Mouse (Mus musculus): ENCODE data around the gene Prl2b1. TPM values are rescaled to one million over a fixed set of nuclear protein-coding genes. Genes with fewer than 3 reads are reported as not detected.

Gene Prl2b1
- not detected in 2 replicates for polyA plus RNA-seq (2015; fragmentation: Nextera tagmentation; extraction: Ambion mirVana)

- Histone ChIP-seq H3K9ac (ENCODE audit: low read length) (no peak within 1 kb of the TSS), H3K4me3 (replicated peaks; ENCODE audit: low read length) (no peak within 1 kb of the TSS), H3K9me3 (replicated peaks; ENCODE audit: control insufficient read depth, low read length) (no peaks in the 10 kb centered on the region), H3K4me1 (ENCODE audit: control insufficient read depth, insufficient read depth, low read length) (no peaks in the 10 kb centered on the region), H3K27me3 (ENCODE audit: control insufficient read depth, insufficient read depth, low read length) (no peaks in the 10 kb centered on the region), H3K4me2 (ENCODE audit: low read depth, low read length) (no peak within 1 kb of the TSS), H3K36me3 (ENCODE audit: control insufficient read depth, insufficient read depth, low read length) (no peaks in the 10 kb centered on the region), H3K27ac (ENCODE audit: low read length) (no peak within 1 kb of the TSS)
- no peak for ATAC-seq (ENCODE audit: insufficient read depth, low FRiP score)
- 68% methylated on average over 6 of the region's 6 CpGs for WGBS
Observed at GRCm38 (mm10) chr13:27390746-27391145, at the start of gene Prl2b1. Gene Prl2b1 (minus strand): TSS chr13:27390846.

GRCm38 (mm10) chr13:27438588-27438987 is 47.9 kb upstream of the Prl2b1 start, which contains the start of gene Prl8a6:
Gene Prl8a6 (minus strand): TSS chr13:27438688.
- Histone ChIP-seq H3K27ac (ENCODE audit: low read length) (no peak within 1 kb of the TSS), H3K4me2 (ENCODE audit: low read depth, low read length) (no peak within 1 kb of the TSS), H3K4me3 (replicated peaks; ENCODE audit: low read length) (no peak within 1 kb of the TSS), H3K9me3 (replicated peaks; ENCODE audit: control insufficient read depth, low read length) (no peaks in the 10 kb centered on the region), H3K9ac (ENCODE audit: low read length) (no peak within 1 kb of the TSS), H3K4me1 (ENCODE audit: control insufficient read depth, insufficient read depth, low read length) (no peaks in the 10 kb centered on the region), H3K36me3 (ENCODE audit: control insufficient read depth, insufficient read depth, low read length) (no peaks in the 10 kb centered on the region), H3K27me3 (ENCODE audit: control insufficient read depth, insufficient read depth, low read length) (no peaks in the 10 kb centered on the region)
- ATAC-seq (ENCODE audit: insufficient read depth, low FRiP score), result no peak
- WGBS, result 83% methylated on average over 3 of the region's 3 CpGs

GRCm38 (mm10) chr13:27433159-27433558 is 42.5 kb upstream of the Prl2b1 start:
- Histone ChIP-seq H3K9ac (ENCODE audit: low read length) (no peak overlapping the region), H3K9me3 (replicated peaks; ENCODE audit: control insufficient read depth, low read length) (no peaks in the 10 kb centered on the region), H3K27ac (ENCODE audit: low read length) (no peak overlapping the region), H3K4me3 (replicated peaks; ENCODE audit: low read length) (no peak overlapping the region), H3K4me1 (ENCODE audit: control insufficient read depth, insufficient read depth, low read length) (no peaks in the 10 kb centered on the region), H3K4me2 (ENCODE audit: low read depth, low read length) (no peak overlapping the region), H3K27me3 (ENCODE audit: control insufficient read depth, insufficient read depth, low read length) (no peaks in the 10 kb centered on the region), H3K36me3 (ENCODE audit: control insufficient read depth, insufficient read depth, low read length) (no peaks in the 10 kb centered on the region)
- 78% methylated on average over 1 of the region's 1 CpGs for WGBS
- no peak for ATAC-seq (ENCODE audit: insufficient read depth, low FRiP score)

GRCm38 (mm10) chr13:27413640-27414039 is 23.0 kb upstream of the Prl2b1 start:
- Histone ChIP-seq H3K4me1 (ENCODE audit: control insufficient read depth, insufficient read depth, low read length) (no peaks in the 10 kb centered on the region), H3K9me3 (replicated peaks; ENCODE audit: control insufficient read depth, low read length) (no peaks in the 10 kb centered on the region), H3K4me3 (replicated peaks; ENCODE audit: low read length) (no peak overlapping the region), H3K27ac (ENCODE audit: low read length) (no peak overlapping the region), H3K27me3 (ENCODE audit: control insufficient read depth, insufficient read depth, low read length) (no peaks in the 10 kb centered on the region), H3K4me2 (ENCODE audit: low read depth, low read length) (no peak overlapping the region), H3K36me3 (ENCODE audit: control insufficient read depth, insufficient read depth, low read length) (no peaks in the 10 kb centered on the region), H3K9ac (ENCODE audit: low read length) (no peak overlapping the region)
- ATAC-seq (ENCODE audit: insufficient read depth, low FRiP score), result no peak

- H3K27ac ChIP-seq (ENCODE audit: low read length), result no peak overlapping the region
- H3K9me3 ChIP-seq (replicated peaks; ENCODE audit: control insufficient read depth, low read length), result no peaks in the 10 kb centered on the region
- no peak for ATAC-seq (ENCODE audit: insufficient read depth, low FRiP score)
- WGBS, result 93% methylated on average over 7 of the region's 7 CpGs
- no peak overlapping the region for H3K9ac ChIP-seq (ENCODE audit: low read length)
- H3K27me3 ChIP-seq (ENCODE audit: control insufficient read depth, insufficient read depth, low read length), result no peaks in the 10 kb centered on the region
- no peaks in the 10 kb centered on the region for H3K36me3 ChIP-seq (ENCODE audit: control insufficient read depth, insufficient read depth, low read length)
- H3K4me3 ChIP-seq (replicated peaks; ENCODE audit: low read length), result no peak overlapping the region
- no peaks in the 10 kb centered on the region for H3K4me1 ChIP-seq (ENCODE audit: control insufficient read depth, insufficient read depth, low read length)
- no peak overlapping the region for H3K4me2 ChIP-seq (ENCODE audit: low read depth, low read length)
Observed at GRCm38 (mm10) chr13:27399061-27399724, 8.5 kb upstream of the Prl2b1 start.

- Histone ChIP-seq H3K9ac (ENCODE audit: low read length) (no peak within 1 kb of the TSS), H3K27ac (ENCODE audit: low read length) (no peak within 1 kb of the TSS), H3K4me1 (ENCODE audit: control insufficient read depth, insufficient read depth, low read length) (no peaks in the 10 kb centered on the region), H3K9me3 (replicated peaks; ENCODE audit: control insufficient read depth, low read length) (no peaks in the 10 kb centered on the region), H3K36me3 (ENCODE audit: control insufficient read depth, insufficient read depth, low read length) (no peaks in the 10 kb centered on the region), H3K4me2 (ENCODE audit: low read depth, low read length) (no peak within 1 kb of the TSS), H3K27me3 (ENCODE audit: control insufficient read depth, insufficient read depth, low read length) (no peaks in the 10 kb centered on the region), H3K4me3 (replicated peaks; ENCODE audit: low read length) (no peak within 1 kb of the TSS)
- no peak for ATAC-seq (ENCODE audit: insufficient read depth, low FRiP score)
- 71% methylated on average over 2 of the region's 2 CpGs for WGBS
Observed at GRCm38 (mm10) chr13:27345373-27345772, 45.3 kb downstream of the Prl2b1 start, which contains the start of gene Prl8a2. Gene Prl8a2 (plus strand): TSS chr13:27345673.

GRCm38 (mm10) chr13:27342733-27343275 is 47.8 kb downstream of the Prl2b1 start:
- H3K27ac ChIP-seq (ENCODE audit: low read length), result no peak overlapping the region
- 44% methylated on average over 3 of the region's 3 CpGs for WGBS
- no peaks in the 10 kb centered on the region for H3K9me3 ChIP-seq (replicated peaks; ENCODE audit: control insufficient read depth, low read length)
- peak; percentile 44 for ATAC-seq (ENCODE audit: insufficient read depth, low FRiP score)
- no peak overlapping the region for H3K4me3 ChIP-seq (replicated peaks; ENCODE audit: low read length)
- H3K36me3 ChIP-seq (ENCODE audit: control insufficient read depth, insufficient read depth, low read length), result no peaks in the 10 kb centered on the region
- H3K27me3 ChIP-seq (ENCODE audit: control insufficient read depth, insufficient read depth, low read length), result no peaks in the 10 kb centered on the region
- no peaks in the 10 kb centered on the region for H3K4me1 ChIP-seq (ENCODE audit: control insufficient read depth, insufficient read depth, low read length)
- H3K4me2 ChIP-seq (ENCODE audit: low read depth, low read length), result no peak overlapping the region
- H3K9ac ChIP-seq (ENCODE audit: low read length), result no peak overlapping the region

GRCm38 (mm10) chr13:27334989-27335388 is 55.7 kb downstream of the Prl2b1 start:
- no peak for ATAC-seq (ENCODE audit: insufficient read depth, low FRiP score)
- H3K4me2 ChIP-seq (ENCODE audit: low read depth, low read length), result no peak overlapping the region
- no peak overlapping the region for H3K9ac ChIP-seq (ENCODE audit: low read length)
- no peak overlapping the region for H3K27ac ChIP-seq (ENCODE audit: low read length)
- no peak overlapping the region for H3K4me3 ChIP-seq (replicated peaks; ENCODE audit: low read length)
- H3K4me1 ChIP-seq (ENCODE audit: control insufficient read depth, insufficient read depth, low read length), result no peaks in the 10 kb centered on the region
- no peaks in the 10 kb centered on the region for H3K36me3 ChIP-seq (ENCODE audit: control insufficient read depth, insufficient read depth, low read length)
- 71% methylated on average over 1 of the region's 1 CpGs for WGBS
- H3K9me3 ChIP-seq (replicated peaks; ENCODE audit: control insufficient read depth, low read length), result no peaks in the 10 kb centered on the region
- H3K27me3 ChIP-seq (ENCODE audit: control insufficient read depth, insufficient read depth, low read length), result no peaks in the 10 kb centered on the region

All from stomach, embryonic 16.5 days (tissue).